Mouse (Mus musculus): ENCODE measurements around the gene Ier2. TPM values are rescaled to one million over a fixed set of nuclear protein-coding genes. Genes with fewer than 3 reads are reported as not detected.

Ier2 gene
- total RNA-seq, 2 experiments from 2014 or later, result 9.5 to 12.5 TPM

GRCm38 (mm10) chr8:84663483-84664327 is 1.1 kb upstream of the Ier2 start:
- peak; percentile 96 to 99 for DNase-seq (ENCODE audit: low spot score in 2 of 2)

DNA sequence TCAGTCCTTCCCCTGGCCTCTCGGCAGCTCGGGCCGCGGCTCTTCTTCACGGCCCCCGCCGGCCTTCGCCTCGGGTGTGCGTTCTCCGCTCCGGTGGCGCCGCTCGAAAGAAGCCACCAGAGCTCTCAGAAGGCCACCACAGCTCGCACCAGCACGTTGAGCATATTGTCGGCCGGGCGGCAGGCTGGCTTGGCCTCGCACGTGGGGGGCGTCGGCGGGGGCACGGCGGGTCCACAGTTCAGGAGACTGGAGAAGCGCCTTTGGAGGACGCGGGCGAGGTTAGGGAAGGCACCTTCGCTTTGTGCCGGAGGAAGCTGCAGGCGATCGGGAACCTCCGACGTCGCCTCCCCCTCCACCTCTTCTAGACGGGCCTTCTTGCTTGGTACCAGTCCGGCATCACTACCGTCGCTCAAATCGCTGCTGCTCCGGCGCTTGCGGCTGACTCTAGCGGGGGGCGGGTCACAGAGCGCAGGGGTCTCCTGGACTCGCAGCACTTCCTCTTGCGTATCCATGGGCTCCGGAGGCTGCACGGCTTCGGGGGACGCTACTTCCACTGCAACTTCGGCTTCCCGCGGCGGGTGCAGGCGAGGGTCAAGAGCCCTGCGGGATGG is 586 bp downstream of the Ier2 start:
- no peak for DNase-seq (ENCODE audit: low spot score in 2 of 2)

DNA sequence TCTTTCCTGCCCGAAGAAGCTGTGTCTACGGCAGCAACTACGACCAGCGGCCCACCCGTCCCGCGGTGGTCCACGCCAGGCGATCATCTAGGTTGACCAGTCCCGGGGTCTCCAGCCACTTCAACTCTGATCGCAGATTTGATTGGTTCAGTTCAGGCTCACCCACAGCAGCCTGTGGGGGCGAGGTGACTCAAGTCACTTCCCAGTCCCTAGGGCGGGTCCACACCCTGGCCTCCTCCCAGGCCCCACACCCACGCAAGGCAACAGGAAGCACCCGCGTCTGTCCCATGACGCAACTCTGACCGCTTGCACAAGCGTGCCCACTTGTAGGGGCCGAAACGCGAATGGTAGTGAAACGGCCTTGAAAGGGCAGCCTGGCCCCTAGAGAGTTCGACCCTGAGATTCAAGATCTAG is 1.2 kb downstream of the Ier2 start:
- peak in 1 of 2 experiments; percentile 48 for DNase-seq (ENCODE audit: low spot score in 2 of 2)

DNA sequence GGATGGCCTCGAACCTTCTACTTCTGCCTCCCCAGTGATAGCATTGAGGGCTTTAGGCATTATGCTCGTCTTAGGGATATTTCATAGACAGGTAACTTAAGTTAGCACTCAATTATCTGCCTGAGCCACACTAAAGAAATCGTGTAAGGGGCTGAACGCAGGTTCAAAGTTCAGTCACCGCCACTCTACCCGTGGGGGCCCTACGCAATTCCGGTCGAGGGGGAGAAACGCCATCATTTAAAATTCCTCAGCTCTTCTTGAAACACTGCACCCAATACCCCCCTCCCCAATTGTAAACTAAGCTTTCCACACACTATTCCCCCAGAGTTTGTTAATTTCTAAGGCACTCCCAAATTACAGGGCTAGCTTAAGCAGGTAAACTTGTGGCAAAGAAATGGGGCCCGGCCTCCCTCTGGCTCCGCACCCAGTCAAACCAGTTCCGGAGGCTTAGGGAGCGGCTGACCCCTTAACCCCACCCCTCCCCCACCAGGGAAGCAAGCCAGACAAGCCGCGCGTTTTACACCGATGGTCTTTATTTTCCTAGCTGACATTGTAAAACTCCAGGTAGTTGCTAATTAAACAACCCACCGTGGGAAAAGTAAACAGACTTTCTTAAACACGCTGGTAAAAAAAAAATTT is 1.7 kb downstream of the Ier2 start:
- no peak for DNase-seq (ENCODE audit: low spot score in 2 of 2)

DNA sequence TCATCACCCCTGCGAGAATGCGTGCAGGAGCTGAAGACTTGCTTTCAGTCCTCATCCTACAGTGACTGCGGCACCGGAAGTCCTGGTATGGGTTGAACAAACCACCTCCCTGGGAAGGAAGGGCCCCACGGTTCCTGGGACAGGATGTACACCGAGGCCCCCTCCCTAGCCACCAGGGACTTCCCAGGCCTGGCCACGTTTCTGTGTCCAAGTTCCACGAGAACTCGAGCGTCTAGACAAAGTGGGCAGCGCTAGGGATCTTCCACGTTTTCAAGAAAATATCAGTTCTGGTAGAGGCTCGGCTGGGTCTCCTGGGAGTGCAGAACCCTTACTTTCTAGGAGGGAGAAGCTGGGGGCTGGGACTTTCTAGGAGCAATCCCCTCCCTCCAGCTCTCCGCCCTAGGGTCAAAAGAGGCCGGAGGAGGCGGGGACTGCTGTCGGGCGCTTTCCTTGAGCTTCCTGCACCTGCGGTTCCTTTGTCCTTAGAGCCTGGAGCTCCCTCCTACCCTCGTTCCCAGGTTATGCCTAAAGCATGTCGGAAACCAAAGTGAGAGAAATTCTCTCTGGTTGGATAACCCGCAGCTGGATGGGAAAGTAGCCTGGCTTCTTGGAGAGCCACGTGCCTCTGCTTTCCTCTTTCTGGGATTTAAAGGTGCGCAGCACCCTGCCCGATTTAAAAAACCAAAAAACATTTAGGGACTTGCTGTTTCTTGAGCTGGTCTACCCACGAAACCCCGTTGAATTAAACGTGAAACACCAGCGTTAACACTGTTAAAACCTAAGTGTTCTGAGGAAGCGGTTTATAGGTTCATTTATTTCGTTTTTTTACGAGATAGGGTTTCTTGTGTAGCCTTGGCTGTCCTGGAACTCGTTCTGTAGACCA is 2.5 kb downstream of the Ier2 start:
- no peak for DNase-seq (ENCODE audit: low spot score in 2 of 2)

DNA sequence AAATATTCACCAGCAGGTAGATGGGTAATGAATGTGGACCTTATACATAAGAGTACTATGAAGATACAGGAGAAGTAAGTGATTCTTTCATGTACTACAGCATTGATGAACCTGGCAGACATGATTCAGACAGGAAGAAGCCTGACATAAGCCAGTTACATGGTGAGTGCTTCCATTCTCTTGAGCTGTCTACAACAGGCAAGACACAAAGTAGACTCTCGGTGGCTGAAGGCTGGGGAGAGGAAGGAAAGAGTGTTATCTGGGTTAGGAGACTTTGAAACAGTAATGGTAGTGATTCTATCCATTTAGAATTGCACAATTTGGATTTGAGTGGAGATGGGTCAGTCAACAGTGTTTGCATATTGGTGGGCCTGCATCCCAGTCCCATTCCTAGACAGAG is 3.7 kb downstream of the Ier2 start:
- no peak for DNase-seq (ENCODE audit: low spot score in 2 of 2)

DNA sequence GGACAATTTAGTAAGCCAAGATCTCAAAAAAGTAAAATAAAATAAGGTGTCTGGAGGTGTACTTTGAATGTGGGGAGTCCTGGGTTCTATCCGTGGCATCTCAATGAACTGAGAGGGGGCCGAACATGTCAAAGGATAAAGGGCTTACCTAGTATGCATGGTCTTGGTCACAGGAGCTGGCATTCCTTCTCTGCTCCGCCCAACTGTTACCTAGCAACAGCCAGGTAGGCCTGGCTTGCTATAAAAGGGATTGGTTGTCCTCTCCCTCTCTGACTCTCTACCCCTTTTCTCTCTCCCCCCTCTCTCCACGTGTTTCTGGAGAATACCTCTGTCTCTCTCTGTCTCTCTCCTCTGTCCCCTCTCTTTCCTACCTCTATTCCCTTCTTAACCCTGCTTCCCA is 5.0 kb downstream of the Ier2 start:
- DNase-seq (ENCODE audit: low spot score in 2 of 2), result no peak

- no peak for DNase-seq (ENCODE audit: low spot score in 2 of 2)
These were observed 5.4 kb downstream of the Ier2 start for GRCm38 (mm10) chr8:84657203-84657602.

- no peak for DNase-seq (ENCODE audit: low spot score in 2 of 2)
These were observed 6.0 kb downstream of the Ier2 start for GRCm38 (mm10) chr8:84656641-84657126.

DNA sequence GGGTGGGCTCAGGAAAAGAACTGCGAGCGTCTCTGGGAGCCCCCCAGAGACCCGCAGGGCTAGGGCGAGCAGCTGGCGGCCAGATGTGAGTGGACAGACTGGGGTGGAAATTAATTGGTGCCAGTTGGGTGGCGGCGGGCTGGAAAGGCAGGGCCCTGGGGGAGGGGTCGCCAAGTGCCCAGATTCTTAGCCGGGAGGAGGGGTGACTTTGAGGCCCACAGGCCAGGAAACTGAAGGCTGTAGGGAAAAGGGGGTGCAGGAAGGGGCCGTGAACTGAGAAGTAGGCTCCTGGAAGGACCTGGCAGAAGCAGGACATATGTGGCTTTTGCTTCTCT is 6.5 kb downstream of the Ier2 start:
- DNase-seq (ENCODE audit: low spot score in 2 of 2), result no peak

- DNase-seq (ENCODE audit: low spot score in 2 of 2), result no peak
These were observed 7.1 kb downstream of the Ier2 start for GRCm38 (mm10) chr8:84655336-84656190.

GRCm38 (mm10) chr8:84654597-84654996 is 8.1 kb downstream of the Ier2 start:
- DNase-seq (ENCODE audit: low spot score in 2 of 2), result no peak

GRCm38 (mm10) chr8:84653092-84653631 is 9.5 kb downstream of the Ier2 start:
- no peak for DNase-seq (ENCODE audit: low spot score in 2 of 2)

GRCm38 (mm10) chr8:84650213-84650612 is 12.4 kb downstream of the Ier2 start:
- no peak for DNase-seq (ENCODE audit: low spot score in 2 of 2)

GRCm38 (mm10) chr8:84647461-84647901 is 15.2 kb downstream of the Ier2 start:
- DNase-seq (ENCODE audit: low spot score in 2 of 2), result no peak

GRCm38 (mm10) chr8:84646800-84647199 is 15.9 kb downstream of the Ier2 start:
- no peak for DNase-seq (ENCODE audit: low spot score in 2 of 2)

DNA sequence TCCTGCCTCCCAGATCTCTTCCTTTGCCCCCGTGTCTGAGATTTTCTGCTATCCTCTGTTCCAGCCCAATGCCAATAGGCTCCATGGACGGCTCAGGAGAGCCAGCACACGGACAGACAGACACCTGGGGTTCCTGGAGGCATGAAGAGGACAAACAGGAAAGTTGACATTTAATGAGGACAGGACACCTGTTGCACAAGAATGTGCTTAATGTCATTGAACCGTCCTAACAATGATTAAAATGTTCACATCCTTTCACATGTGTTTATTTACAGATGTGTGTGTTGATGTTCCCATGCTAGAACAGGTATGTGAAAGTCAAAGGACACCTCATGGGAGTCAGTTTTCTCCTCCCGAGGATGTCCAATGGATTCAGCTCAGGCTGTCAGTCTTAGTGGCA is 19.6 kb downstream of the Ier2 start:
- DNase-seq (ENCODE audit: low spot score in 2 of 2), result no peak

DNA sequence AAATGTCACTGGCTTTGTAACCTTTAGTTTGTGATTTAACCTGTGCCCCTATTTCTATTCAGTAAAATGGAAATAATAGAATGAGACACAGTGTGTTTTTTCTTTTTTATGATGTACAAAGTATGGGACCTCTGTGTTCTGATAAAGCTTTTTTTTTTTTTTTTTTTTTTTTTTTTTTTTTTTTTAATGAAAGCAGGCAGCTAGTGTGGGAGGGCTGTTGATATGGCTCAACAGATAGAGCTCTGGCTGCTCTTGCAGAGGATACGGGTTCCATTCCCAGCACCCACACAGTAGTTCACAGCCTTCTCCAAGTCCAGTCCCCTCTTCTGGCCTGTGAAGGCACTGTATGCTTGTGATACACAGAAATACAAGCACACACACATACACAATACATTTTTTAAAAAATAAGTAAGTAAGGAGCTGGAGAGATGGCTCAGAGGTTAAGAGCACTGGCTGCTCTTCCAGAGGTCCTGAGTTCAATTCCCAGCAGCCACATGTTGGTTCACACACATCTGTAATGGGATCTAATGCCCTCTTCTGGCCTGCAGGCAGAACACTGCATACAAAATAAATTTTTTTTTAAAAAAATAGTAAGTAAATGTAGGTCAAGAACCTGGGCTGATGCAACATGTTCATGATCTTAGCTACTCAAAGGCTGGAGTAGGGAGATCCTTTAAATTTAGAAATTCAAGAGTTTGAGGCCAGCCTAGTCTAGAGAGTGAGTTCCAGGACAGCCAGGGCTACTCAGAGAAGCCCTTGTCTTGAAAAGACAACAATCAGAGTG is 20.9 kb downstream of the Ier2 start:
- DNase-seq (ENCODE audit: low spot score in 2 of 2), result no peak

All from layer of hippocampus, postnatal 14 days (tissue).